ENCODE assay signal across 25 mouse cellular contexts in the genomic region with DNA sequence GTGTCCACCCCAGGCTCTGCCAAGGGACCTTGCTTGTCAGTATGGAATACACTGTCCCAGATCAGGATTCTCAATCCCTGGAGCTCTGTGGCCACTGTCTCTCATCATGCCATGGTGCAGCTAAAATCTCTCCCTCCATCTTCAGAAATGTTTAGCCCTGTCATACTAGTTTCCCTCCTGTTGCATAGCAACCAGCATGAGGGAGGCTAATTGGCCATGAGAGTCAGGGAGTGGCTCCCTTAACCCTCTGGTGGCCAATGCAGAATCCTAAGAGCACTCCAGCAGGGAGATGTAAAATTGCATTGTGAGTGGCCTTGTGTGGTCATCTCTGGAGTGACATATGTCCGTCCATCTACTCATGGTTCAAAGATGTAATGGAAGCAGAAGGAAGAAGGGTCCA.
"Had no signal": no experiment of that assay in that cellular context is flagged by ENCODE, and none has a peak within 500 bp of the region (broad histone marks: within the 10 kb centered on the region; RNA-seq: fewer than 3 reads in every experiment).

No protein-coding gene starts in this region.

- H3K36me3 ChIP-seq: heart, embryonic 10.5 days; heart, embryonic 12.5 days; hindbrain, embryonic 10.5 days; hindbrain, embryonic 12.5 days; intestine, embryonic 15.5 days; limb, embryonic 12.5 days had no signal

- H3K9me3 ChIP-seq: heart, embryonic 10.5 days; heart, embryonic 12.5 days; hindbrain, embryonic 10.5 days; hindbrain, embryonic 12.5 days; intestine, embryonic 15.5 days; limb, embryonic 10.5 days; limb, embryonic 12.5 days had no signal

- H3K27me3 ChIP-seq: heart, embryonic 12.5 days; hindbrain, embryonic 12.5 days; intestine, embryonic 15.5 days; limb, embryonic 12.5 days had no signal

- H3K4me3 ChIP-seq: gastrocnemius, adult 2 months; heart, embryonic 10.5 days; heart, embryonic 12.5 days; hindbrain, embryonic 10.5 days; hindbrain, embryonic 12.5 days; intestine, embryonic 15.5 days; left cerebral cortex, adult 2 months; limb, embryonic 10.5 days; limb, embryonic 12.5 days had no signal

- H3K4me2 ChIP-seq: heart, embryonic 12.5 days; hindbrain, embryonic 12.5 days; hindbrain, embryonic 14.5 days; intestine, embryonic 15.5 days; limb, embryonic 12.5 days; liver, embryonic 11.5 days had no signal

- ATAC-seq: hindbrain, embryonic 16.5 days; inflammation-experienced regulatory T-cells, adult 6 months; intestine, embryonic 15.5 days; intestine, postnatal 0 days had no signal

- H3K9ac ChIP-seq: heart, embryonic 12.5 days; hindbrain, embryonic 12.5 days; hindbrain, embryonic 14.5 days; intestine, embryonic 15.5 days; limb, embryonic 12.5 days had no signal

- DNase-seq: gastrocnemius, adult 2 months; gastrocnemius, postnatal 10 days; gastrocnemius, postnatal 25 days; heart, adult 18-20 months; heart, postnatal 10 days; heart, postnatal 4 days; kidney, adult 18-20 months; kidney, adult 8-10 months; kidney, postnatal 10 days; kidney, postnatal 25 days; kidney, postnatal 4 days; liver had no signal

- H3K27ac ChIP-seq: gastrocnemius, adult 2 months; heart, embryonic 10.5 days; hindbrain, embryonic 10.5 days; hindbrain, embryonic 12.5 days; hindbrain, embryonic 14.5 days; intestine, embryonic 15.5 days; left cerebral cortex, adult 2 months; limb, embryonic 10.5 days; limb, embryonic 12.5 days had no signal
